Mouse (Mus musculus) hindbrain, embryonic 11.5 days (tissue): Measurements from ENCODE around the gene Tmem120b. TPM values are rescaled to one million over a fixed set of nuclear protein-coding genes. Genes with fewer than 3 reads are reported as not detected.

Source experiments
- ATAC-seq: fragments of 200-750 bp; cut with Nextera tagmentation; 2 replicates; pipeline ENCODE4 v1.8.0; 2017; ENCODE audit warnings: mild to moderate bottlenecking, moderate TSS enrichment, moderate library complexity; ENCODE audit not compliant: low FRiP score
- DNase-seq: peaks from one replicate; pipeline ENCODE4 v3.0.0-alpha.2; 2015; ENCODE audit warnings: low spot score
- H3K27ac ChIP-seq: fragments of 300-500 bp; sonication (generic); 2 replicates; pipeline ENCODE4 v1.5.1; 2014; ENCODE audit warnings: mild to moderate bottlenecking, low read depth, low read length
- H3K27me3 ChIP-seq: fragments of 300-500 bp; sonication (generic); 2 replicates; pipeline ENCODE4 v1.6.1; 2014; ENCODE audit warnings: mild to moderate bottlenecking, low read length, moderate library complexity, mixed read lengths; ENCODE audit not compliant: control insufficient read depth, insufficient read depth
- H3K36me3 ChIP-seq: fragments of 300-500 bp; sonication (generic); 2 replicates; pipeline ENCODE4 v1.6.1; 2014; ENCODE audit warnings: mild to moderate bottlenecking, low read length, moderate library complexity, mixed read lengths; ENCODE audit not compliant: control insufficient read depth, insufficient read depth
- H3K4me1 ChIP-seq: fragments of 300-500 bp; sonication (generic); replicated peaks from 2 replicates; pipeline ENCODE4 v1.6.1; 2014; ENCODE audit warnings: low read length, mixed read lengths; ENCODE audit not compliant: control insufficient read depth, insufficient read depth
- H3K4me2 ChIP-seq: fragments of 300-500 bp; sonication (generic); replicated peaks from 2 replicates; pipeline ENCODE4 v1.6.1; 2014; ENCODE audit warnings: mild to moderate bottlenecking, low read depth, low read length
- H3K4me3 ChIP-seq: fragments of 300-500 bp; sonication (generic); 2 replicates; pipeline ENCODE4 v1.5.1; 2014; ENCODE audit warnings: low read depth, low read length
- H3K9ac ChIP-seq: fragments of 300-500 bp; sonication (generic); 2 replicates; pipeline ENCODE4 v1.6.1; 2014; ENCODE audit warnings: low read depth, low read length
- H3K9me3 ChIP-seq: fragments of 300-500 bp; sonication (generic); 2 replicates; pipeline ENCODE4 v1.6.1; 2016; ENCODE audit warnings: low read length; ENCODE audit not compliant: control insufficient read depth
- WGBS: fragments of 180-500 bp; shearing (Covaris S2); extraction: QIAGEN DNeasy Blood & Tissue Kit; methylation state at CpG from one replicate; pipeline ENCODE4 v1.1.7; 2014; 5-methylcytosine and 5-hydroxymethylcytosine counted together
- polyA plus RNA-seq: library from polyadenylated mRNA; unstranded; fragments of >200 nt; fragmentation: Nextera tagmentation; extraction: Ambion mirVana; gene quantifications from 2 replicates; pipeline ENCODE4 v1.2.1, GENCODE M21; 2014

Gene Tmem120b
- polyA plus RNA-seq, 1 experiment from 2014 or later = 7.8 TPM

DNA sequence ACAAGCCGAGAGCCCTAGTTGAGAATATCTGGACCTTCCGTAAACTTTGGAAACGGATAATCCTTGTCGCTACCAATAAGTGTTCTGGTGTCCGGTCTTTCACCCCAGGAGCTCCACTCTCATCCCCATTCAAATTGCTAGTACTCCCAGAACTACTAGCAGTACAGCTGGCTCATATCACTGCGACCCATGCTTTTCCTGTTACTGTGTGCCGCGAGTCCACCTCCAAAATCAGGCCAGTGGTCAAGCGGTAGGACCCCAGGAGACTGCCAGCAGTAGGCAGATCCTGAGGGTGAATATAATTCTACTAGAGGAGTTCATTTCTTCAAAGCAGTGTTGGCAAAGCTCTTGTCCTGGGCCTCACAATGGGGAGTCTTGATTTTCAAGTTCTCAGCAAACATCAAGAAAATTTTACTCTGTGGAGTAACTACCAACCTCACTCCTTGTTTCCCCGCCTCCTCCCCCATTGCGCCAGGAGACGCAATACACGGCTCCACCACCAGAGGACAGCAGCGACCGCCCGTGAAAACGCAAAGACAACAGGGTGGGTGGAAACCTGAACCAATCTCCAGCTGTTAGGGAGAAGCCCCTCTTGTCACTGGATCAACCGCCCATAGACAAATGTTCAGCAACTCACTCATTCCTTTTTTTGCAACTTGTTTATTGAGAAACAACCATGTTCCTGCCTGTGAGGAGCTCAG, 65.0 kb downstream of the Tmem120b start:
- H3K4me2 ChIP-seq = peak overlapping the region; percentile 4; the same call in 1 of the 2 replicates
- H3K4me1 ChIP-seq = peaks cover 32% of the 10 kb centered on the region
- WGBS = 15% methylated on average over 18 of the region's 18 CpGs
- H3K4me3 ChIP-seq = peak overlapping the region; percentile 3; the same call in 1 of the 2 replicates
- peak overlapping the region; percentile 43; the same call in 1 of the 2 replicates for H3K27ac ChIP-seq
- no peaks in the 10 kb centered on the region for H3K36me3 ChIP-seq
- no peak overlapping the region for H3K9ac ChIP-seq
- ATAC-seq = no peak
- no peaks in the 10 kb centered on the region for H3K9me3 ChIP-seq
- peak; percentile 92 for DNase-seq
- no peaks in the 10 kb centered on the region for H3K27me3 ChIP-seq

DNA sequence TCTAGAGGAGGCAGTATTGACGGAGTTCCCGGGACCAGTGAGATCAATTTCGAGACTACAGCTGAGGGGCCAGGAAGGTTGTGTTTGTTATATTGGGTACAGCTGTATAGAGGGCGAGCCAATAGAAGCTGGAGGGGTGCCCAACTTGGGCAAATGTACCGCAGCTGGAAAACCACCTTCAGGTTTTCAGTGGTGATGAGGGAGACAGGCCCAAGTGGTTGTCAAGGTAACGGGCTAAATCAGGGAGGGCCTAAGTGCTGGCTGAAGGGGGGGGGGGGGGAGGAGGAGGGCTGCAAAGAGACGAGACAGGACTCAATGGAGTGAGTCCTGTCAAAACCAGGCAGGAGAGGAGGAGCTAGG, 65.5 kb downstream of the Tmem120b start:
- ATAC-seq = no peak

DNA sequence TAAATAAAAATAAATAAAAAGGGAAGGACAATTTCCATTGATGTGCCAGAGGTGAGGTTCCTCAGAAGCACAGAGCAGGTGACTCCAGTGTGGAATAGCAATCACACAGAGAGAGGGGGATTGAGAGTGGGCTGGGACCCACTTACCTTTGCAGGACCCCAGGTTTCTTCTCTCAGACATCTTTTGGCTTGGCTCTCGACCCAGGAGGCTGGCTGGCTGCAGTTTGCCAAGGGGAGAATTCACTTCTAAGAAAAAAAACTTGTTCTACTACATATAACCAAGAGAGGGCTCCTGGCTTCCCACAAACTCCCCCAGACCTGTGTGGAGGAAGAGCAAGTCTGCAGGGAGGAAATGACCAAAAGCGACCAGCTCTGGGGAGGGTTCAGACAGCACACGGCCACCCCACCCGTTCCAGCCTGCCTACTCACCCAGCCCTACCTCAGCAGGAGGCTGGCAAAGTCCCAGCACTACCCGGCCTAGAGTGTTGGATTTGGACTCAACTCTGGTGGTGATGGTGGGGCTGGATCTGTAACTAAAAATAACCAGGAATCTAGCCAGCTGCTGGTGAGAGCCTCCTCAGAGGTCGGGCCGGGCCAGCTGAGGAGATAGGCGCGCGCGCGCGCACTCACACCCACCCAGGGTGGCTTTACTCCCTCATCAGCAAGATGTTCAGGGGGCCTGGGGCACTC, 66.1 kb downstream of the Tmem120b start:
- peak overlapping the region; percentile 43 for H3K27ac ChIP-seq
- no peaks in the 10 kb centered on the region for H3K27me3 ChIP-seq
- DNase-seq (no peak), ATAC-seq (no peak)
- peak overlapping the region; percentile 100 for H3K4me2 ChIP-seq
- WGBS = 30% methylated on average over 13 of the region's 13 CpGs
- H3K36me3 ChIP-seq = no peaks in the 10 kb centered on the region
- peak overlapping the region; percentile 100; the same call in 1 of the 2 replicates for H3K9ac ChIP-seq
- peaks cover 32% of the 10 kb centered on the region for H3K4me1 ChIP-seq
- no peaks in the 10 kb centered on the region for H3K9me3 ChIP-seq
- H3K4me3 ChIP-seq = peak overlapping the region; percentile 6; the same call in 1 of the 2 replicates

More for the DNA sequence above, 65.5 kb downstream of the Tmem120b start:
- H3K27me3 ChIP-seq = no peaks in the 10 kb centered on the region
- H3K4me3 ChIP-seq = no peak overlapping the region; the same call in 1 of the 2 replicates
- peaks cover 32% of the 10 kb centered on the region for H3K4me1 ChIP-seq
- H3K9me3 ChIP-seq = no peaks in the 10 kb centered on the region
- H3K36me3 ChIP-seq = no peaks in the 10 kb centered on the region
- no peak for DNase-seq
- peak overlapping the region; percentile 43 for H3K27ac ChIP-seq
- no peak overlapping the region for H3K9ac ChIP-seq
- H3K4me2 ChIP-seq = 0 out of 2 replicates have a peak overlapping the region, but pooled peaks have one; percentile 4
- WGBS = 16% methylated on average over 7 of the region's 7 CpGs

DNA sequence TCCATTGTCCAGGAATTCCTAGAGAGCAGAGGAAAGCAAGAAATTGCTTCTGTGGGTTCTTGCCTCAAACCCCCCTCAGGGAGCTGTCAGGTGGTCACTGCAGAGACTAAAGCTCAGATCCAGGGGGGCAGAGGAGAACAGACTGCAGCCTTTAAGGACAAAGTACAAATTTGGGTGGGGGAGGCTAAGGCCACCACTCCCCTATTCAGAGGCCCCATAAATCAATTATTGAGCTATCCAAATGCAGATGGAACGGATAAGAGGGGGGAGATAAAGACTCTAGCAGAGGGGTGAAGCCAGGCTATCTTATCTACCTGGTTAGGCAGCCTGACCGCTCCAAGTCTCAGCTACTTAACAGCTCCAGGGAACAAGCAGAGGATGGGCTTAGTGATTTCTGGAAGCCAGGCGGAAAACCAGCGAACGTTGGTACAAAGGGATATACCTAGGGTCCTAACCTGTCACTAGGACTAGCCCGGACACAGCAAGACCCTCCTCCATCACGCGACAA, 66.7 kb downstream of the Tmem120b start:
- Histone ChIP-seq H3K4me2 (peak overlapping the region; percentile 100), H3K9me3 (no peaks in the 10 kb centered on the region), H3K36me3 (no peaks in the 10 kb centered on the region), H3K27ac (peak overlapping the region; percentile 43), H3K9ac (peak overlapping the region; percentile 100; the same call in 1 of the 2 replicates), H3K27me3 (no peaks in the 10 kb centered on the region), H3K4me1 (peaks cover 32% of the 10 kb centered on the region), H3K4me3 (peak overlapping the region; percentile 96)
- 23% methylated on average over 8 of the region's 8 CpGs for WGBS
- DNase-seq (peak; percentile 30), ATAC-seq (no peak)

GRCm38 (mm10) chr5:123135471-123136360, 67.5 kb downstream of the Tmem120b start:
- Histone ChIP-seq H3K27me3 (no peaks in the 10 kb centered on the region), H3K9me3 (no peaks in the 10 kb centered on the region), H3K4me1 (peaks cover 32% of the 10 kb centered on the region), H3K9ac (peak overlapping the region; percentile 100), H3K36me3 (no peaks in the 10 kb centered on the region), H3K4me3 (peak overlapping the region; percentile 96), H3K4me2 (peak overlapping the region; percentile 100), H3K27ac (peak overlapping the region; percentile 100)
- WGBS = 5% methylated on average over 30 of the region's 30 CpGs
- peak; percentile 66 for DNase-seq
- ATAC-seq = peak; percentile 8; the same call in 1 of the 2 replicates

- Histone ChIP-seq H3K9ac (peak overlapping the region; percentile 100), H3K4me3 (peak overlapping the region; percentile 96), H3K9me3 (no peaks in the 10 kb centered on the region), H3K4me1 (peaks cover 32% of the 10 kb centered on the region), H3K27ac (peak overlapping the region; percentile 100), H3K27me3 (no peaks in the 10 kb centered on the region), H3K4me2 (peak overlapping the region; percentile 100), H3K36me3 (no peaks in the 10 kb centered on the region)
- peak; percentile 77 for DNase-seq
- WGBS = under 1% methylated on average over 13 of the region's 13 CpGs
- ATAC-seq = 0 out of 2 replicates have a peak, but pooled peaks have one; percentile 10
Observed at GRCm38 (mm10) chr5:123136361-123137043, 68.3 kb downstream of the Tmem120b start.

GRCm38 (mm10) chr5:123137044-123137909, 69.1 kb downstream of the Tmem120b start:
- WGBS = 2% methylated on average over 20 of the region's 20 CpGs
- Histone ChIP-seq H3K4me3 (peak overlapping the region; percentile 96), H3K9ac (peak overlapping the region; percentile 100), H3K27me3 (no peaks in the 10 kb centered on the region), H3K4me1 (peaks cover 30% of the 10 kb centered on the region), H3K9me3 (no peaks in the 10 kb centered on the region), H3K27ac (peak overlapping the region; percentile 100), H3K4me2 (peak overlapping the region; percentile 100), H3K36me3 (no peaks in the 10 kb centered on the region)
- ATAC-seq (no peak), DNase-seq (peak; percentile 53)
